Mouse (Mus musculus) ES-CJ7 (cell line): ENCODE data around the gene Ppp1r9a.

ENCODE experiments used
- DNase-seq: peaks from one replicate; pipeline ENCODE4 v3.0.0; 2011; ENCODE audit warnings: low read depth, low spot score

The Ppp1r9a gene

DNA sequence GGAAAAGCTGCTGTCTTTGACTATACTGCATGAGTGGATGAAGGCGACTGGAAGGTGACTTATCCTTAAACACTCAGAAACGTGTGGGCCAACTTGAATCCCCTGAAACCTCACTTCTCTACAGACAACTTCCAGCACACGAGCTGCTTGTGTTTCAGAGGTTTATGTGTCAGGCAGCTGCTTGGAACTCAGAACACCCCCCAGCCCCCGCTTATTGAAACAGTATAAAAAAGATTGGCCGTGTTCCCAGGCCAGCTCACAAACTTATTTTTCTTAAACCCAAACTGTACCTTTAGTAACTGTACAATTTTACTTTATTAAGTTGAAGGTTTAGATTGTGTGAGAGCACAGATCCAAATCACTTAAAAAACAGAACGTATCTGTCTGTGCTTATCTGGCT lies 53.9 kb downstream of the Ppp1r9a start:
- no peak for DNase-seq

DNA sequence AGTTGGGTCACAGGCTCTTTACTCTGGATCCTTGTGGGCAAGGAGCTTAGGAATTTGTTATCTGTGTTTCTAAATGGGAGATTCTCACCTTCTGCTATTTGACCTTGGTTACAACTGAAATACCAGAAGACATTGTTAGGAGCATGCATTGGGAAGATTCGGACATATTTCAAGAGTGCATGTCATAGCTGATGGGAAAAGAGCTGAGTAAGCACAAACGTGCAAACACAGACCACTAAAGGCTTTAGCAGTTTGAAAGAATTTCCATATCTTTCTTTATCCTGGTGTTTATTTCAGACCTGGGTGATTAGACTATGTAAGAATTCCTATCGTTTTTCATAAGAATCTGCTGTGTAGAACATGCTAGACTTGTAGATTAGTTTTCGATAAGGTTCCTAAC lies 59.5 kb downstream of the Ppp1r9a start:
- DNase-seq: no peak

GRCm38 (mm10) chr6:4963049-4963448 lies 60.3 kb downstream of the Ppp1r9a start:
- no peak for DNase-seq

DNA sequence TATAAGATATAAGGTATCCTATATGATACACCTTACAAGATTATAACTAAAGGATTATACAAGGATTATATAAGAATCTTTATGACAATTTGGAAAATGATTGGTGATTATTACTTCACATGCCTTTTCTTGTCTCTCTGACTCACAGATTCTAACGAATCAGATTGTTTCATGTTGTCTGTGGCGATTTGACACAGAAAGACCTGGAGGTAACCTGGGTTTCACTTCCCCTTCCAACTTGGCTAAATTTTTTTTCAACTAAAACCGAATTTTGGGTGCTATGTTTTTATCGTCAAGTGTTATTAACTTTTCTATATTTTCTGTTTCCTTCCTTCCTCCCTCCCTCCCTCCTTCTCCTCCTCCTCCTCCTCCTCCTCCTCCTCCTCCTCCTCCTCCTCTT lies 64.5 kb downstream of the Ppp1r9a start:
- no peak for DNase-seq

GRCm38 (mm10) chr6:4971229-4971628 lies 68.5 kb downstream of the Ppp1r9a start:
- DNase-seq: no peak

DNA sequence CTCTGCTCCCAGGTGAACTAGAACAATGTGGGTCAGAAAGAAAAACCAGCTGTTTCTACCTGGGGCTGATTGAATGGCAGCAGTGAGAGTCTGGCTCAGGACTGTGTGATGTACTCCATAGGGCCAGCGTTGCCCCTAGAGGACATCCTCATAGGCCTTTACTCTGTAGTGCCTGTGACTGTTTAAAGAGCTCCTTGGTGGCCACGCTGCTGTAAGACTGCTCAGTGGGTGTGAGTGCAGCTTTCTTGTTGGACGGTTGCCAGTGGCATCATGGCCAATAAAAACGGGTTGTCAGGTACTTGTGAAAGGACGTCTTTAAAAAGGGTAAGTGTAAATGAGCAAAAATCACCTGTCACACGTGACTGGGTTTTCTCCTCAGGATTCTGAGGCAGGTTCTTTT lies 70.1 kb downstream of the Ppp1r9a start:
- peak; percentile 44 for DNase-seq

GRCm38 (mm10) chr6:4973337-4973736 lies 70.6 kb downstream of the Ppp1r9a start:
- DNase-seq: peak; percentile 64

DNA sequence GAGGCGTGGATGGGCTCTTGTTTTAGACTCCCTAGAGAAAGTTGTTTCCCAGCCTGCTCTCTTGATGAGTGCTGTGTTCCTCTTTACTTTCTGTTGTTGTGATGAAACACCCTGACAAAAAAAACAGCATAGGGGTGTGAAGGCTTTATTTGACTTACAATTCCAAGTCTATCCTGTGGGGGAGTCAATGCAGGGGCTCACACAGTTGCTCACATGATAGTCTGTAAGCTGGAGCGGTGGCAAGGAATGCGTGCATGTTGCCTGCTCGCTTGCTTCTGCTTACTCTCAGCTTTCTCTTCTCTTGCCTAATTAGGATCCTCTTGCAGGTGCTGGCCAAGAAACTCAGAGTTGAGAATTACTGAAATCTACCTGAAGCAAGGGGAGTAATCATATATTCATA lies 74.8 kb downstream of the Ppp1r9a start:
- peak; percentile 70 for DNase-seq

DNA sequence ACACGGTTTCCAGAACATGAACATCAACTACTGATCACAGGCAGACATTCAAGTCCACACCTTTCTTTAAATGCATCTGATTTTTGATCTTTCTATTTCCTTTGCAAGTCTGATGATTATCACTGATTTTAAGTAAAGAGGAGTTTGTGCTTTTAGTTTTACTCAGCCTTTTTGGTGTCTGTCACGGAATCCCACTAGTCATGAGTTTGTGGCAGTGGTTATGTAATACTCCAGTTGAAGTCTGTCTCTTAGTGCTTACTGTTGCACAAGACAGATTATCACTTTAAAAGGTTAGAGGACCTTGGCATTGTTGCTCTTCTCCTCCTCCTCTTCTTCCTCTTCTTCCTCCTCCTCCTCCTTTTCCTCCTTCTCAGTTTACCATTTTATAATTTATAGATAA lies 75.5 kb downstream of the Ppp1r9a start:
- no peak for DNase-seq

- DNase-seq: no peak
These were observed 76.2 kb downstream of the Ppp1r9a start for GRCm38 (mm10) chr6:4978897-4979296.

- peak; percentile 90 for DNase-seq
These were observed 77.4 kb downstream of the Ppp1r9a start for GRCm38 (mm10) chr6:4980113-4980512.

- peak; percentile 89 for DNase-seq
These were observed 80.0 kb downstream of the Ppp1r9a start for GRCm38 (mm10) chr6:4982686-4983162.

DNA sequence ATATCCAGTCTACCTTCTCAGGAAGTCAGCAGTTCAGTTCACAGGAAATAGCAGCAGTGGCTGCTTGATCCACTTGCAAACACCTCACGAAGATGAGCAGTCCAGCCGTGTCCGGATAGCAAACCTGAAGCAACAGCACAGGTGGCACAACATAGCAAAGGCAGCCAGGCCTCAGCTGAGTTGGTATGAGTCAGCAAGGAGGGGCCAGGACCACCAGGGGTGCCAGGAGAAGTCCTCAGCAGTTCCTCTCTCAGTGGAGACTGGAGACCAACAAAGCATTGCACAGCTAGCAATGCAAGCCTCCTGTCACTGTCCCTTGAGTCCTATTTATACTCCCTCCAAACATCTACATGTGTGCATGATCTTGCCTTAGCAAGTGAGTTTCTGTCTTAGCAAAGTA lies 83.0 kb downstream of the Ppp1r9a start:
- DNase-seq: no peak

DNA sequence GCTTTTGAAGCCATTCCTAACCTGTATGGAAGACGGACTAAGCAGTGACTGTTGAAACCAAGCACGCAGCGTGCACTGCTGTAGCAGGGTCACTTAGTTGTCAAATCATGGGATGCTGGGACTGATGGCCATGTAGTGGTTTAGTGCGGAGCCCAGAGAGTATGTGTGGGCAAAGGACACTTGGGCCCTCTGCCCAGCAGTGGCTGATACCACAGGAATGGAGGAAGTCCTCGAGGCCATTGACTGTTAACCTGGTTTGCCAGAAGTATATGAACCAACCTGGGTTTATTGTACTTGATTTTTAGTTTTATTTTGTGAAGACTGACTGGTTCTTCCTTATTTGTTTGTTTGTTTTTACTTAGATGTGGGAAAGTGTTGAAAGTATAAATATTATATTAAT lies 84.4 kb downstream of the Ppp1r9a start:
- DNase-seq: no peak

GRCm38 (mm10) chr6:4988688-4989087 lies 86.0 kb downstream of the Ppp1r9a start:
- DNase-seq: no peak

DNA sequence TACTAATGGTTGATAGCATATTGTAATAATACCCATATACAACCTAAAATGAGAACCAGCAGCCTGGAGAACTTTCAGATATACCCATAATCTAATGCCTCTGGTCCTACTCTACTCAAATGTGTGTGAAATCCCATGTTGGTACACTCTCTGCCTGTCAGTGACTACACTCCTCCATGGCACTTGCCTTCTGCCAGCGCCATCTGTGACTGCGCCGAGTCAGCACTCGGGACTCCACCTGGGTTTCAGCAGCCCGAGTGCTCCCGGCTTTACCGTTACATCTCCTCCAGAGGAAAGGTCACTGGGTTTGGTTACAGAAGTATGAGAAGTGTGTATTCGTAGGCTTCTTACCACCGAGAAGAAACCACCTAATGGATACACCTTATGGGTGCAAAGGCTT lies 89.6 kb downstream of the Ppp1r9a start:
- DNase-seq: no peak

DNA sequence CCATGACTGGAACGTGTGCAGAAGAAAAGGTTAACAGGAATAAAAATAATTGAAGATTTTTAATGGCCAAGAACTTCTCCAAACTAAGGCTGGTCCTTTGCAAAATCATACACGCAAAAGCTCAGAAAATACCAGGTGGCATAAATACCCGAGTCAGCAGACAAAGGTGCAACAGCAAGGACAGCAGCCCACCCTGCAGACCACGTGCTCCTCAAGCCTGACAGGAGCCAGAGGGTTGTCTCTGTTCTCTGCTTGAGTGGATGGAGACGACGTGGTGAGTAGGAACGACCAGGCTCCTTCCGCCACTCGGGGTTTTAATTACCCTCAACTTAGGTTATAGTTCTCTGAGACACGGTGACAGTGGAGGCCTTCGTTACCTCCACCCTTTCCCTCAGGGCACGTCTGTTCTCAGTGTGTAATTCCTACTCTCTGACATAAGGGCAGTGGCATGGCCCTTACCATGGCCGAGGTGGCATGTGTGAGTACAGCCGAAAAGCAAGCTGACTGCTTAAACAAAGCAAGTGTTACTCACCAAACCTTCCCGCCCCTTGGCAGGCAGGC lies 91.0 kb downstream of the Ppp1r9a start:
- DNase-seq: no peak

DNA sequence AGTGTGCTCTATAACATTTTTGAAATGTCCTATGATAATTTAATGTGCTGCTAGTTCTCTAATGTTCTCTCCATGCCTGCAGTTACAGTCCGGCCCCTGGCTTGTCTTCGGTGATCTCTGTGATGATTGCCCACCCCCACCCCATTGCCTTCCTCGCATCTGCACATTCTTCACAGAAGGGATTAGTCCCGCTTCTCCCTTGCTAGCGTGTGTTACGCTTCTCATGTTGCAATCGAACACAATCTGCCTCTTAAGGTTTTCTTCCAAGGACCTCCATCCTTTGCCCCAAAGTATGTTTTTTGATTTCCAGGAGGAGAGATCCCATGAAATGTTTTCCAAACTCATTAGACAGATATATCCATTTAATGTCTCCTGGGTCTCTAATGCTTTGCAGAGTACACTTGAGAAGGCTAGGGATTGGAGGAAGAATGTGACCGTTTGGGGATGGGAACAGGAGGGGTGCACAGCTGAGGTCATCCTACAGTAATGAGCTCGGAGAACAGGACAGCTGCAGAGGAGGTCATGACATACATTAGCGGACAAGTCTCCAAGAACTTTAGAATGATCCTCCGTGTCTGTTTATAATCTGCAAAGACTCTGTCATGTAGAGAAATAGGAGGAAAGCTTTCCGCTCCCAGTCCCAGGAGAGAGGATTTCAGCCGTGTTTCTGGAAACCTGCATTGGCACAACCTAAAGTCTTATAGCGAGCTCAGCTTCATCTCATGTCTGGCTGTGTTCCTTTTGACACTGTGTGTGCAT lies 91.6 kb downstream of the Ppp1r9a start:
- DNase-seq: no peak

DNA sequence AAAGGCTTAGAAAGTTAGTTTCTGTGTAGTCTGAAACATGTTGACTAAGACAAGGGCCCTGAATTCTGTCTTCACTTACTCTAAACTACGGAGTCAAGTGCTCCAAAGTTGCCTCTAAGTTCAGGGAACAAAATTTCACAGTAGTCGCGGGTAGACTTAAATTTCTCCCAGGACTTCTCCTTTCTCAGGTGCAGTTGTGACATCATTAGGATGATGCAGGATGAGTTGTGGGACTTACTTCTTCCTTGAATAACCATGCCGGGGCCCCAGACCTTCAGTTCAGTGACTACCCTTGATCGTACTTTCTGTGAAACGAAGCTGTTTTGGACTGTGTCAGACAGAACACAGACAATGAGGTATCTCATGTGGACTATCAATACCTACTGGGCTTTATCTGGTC lies 94.9 kb downstream of the Ppp1r9a start:
- DNase-seq: no peak

DNA sequence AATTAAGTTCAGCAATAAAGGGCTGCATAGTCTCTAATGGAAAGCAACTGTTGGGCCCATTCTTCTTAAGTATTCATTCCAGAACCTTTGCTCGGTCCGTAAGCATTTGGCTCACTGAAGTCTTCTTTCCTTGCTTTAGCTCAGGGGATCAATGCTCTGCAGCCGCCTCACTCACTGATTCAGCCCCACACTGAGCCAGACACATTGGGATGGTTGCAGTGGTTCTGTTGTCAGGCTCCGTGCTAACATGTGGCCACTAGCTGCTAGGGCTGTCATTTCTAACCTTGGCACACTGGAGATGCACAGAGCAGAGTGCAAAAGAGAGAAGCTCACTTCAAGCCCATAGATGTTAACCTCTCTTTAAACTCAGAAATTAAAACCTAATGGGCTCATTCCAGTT lies 96.2 kb downstream of the Ppp1r9a start:
- no peak for DNase-seq

DNA sequence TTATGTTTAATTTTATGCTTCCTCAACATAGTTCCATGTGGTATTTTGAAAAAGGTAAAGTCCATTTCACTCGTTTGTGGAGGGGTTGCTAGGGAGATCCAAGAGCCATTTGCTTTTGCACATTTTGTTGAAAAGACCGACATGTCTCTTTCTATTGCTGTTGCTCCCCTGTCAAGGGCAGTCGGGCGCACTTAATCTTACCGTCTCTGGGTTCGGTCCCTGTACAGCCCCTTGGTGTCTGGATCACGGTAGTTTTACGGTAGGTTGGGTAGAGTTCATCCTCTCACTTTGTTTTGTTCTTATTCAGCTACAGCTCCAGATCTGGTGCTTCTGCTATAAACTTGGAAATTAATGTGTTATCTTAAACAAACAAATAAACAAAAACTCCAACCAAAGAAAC lies 98.1 kb downstream of the Ppp1r9a start:
- no peak for DNase-seq

DNA sequence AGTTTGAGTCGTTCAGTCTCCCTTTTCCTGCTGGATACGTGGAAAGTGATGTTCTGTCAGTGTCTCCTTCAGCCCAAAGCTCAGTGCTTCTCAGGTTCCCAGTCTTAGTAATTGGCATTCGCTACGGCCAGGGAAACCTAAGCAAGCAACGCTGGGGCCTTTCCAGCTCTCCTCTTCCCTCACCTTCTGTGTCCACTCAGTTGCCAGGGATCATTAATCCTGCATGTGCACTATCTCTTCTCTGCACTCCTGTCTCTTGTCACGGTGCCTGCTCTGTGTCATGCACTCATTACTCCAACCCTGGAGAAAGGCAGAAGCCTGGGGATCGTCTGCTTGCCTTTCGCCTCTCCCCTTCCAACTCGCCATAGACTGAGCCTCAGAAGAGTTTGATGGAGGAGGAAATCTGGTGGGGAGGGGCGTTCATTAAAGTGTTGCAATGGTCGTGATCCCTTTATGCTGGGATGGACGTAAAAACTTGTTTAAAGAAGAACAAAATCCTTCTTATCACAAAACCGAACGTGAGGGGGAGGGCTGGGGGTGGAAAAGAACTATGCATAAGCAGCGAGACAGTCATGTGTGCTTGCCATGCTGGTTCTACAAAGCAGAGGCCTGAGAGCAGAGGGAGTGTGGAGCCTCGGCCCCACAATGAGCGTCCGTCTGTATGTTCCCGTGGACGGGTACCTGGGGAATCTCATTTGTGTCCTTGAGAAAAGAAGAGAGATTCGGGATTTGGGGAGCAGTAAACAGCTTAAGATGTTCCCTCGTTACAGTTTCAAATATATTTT lies 103.0 kb downstream of the Ppp1r9a start:
- DNase-seq: no peak
